Mouse (Mus musculus) large intestine, adult 2 months (tissue): ENCODE data around the gene 6330409D20Rik. TPM values are rescaled to one million over a fixed set of nuclear protein-coding genes. Genes with fewer than 3 reads are reported as not detected.

Source experiments
- DNase-seq: peaks from one replicate; pipeline ENCODE4 v3.0.0-alpha.2; 2012; ENCODE audit warnings: low read depth, low spot score
- WGBS: fragments of 180-500 bp; shearing (Covaris S2); methylation state at CpG from one replicate; pipeline ENCODE4 v1.1.7; 2018; 5-methylcytosine and 5-hydroxymethylcytosine counted together
- polyA plus RNA-seq: library from polyadenylated mRNA; depleted of rRNA; stranded (reverse); fragments of >200 nt; gene quantifications from 2 replicates; pipeline ENCODE4 v1.2.3, GENCODE M21; 2012; rRNA removed

6330409D20Rik gene
- 0.14 TPM in 1 of 2 replicates, not detected in the other for polyA plus RNA-seq

DNA sequence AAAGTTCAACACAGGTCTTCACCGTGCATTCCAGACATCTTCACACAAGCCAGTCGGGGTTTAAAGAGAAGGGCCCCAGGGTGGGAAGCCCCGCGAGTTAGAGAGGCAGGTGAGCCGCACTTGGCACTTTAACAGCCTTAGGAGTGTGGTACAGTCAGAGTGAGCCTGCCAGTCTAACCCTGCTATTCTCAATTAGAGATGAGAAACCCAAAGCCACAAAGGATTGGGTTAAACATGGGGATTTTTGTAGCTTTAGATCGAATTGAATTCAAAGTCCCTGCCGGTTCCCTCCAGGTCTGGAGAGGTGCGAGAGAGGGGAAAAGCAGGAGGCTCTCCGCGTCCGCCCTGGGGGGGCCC, at the start of gene 6330409D20Rik:
6330409D20Rik (minus strand) TSS at position 101 of the 357 bp plus-strand sequence.
- DNase-seq = no peak
- 12% methylated on average over 11 of the region's 11 CpGs for WGBS

DNA sequence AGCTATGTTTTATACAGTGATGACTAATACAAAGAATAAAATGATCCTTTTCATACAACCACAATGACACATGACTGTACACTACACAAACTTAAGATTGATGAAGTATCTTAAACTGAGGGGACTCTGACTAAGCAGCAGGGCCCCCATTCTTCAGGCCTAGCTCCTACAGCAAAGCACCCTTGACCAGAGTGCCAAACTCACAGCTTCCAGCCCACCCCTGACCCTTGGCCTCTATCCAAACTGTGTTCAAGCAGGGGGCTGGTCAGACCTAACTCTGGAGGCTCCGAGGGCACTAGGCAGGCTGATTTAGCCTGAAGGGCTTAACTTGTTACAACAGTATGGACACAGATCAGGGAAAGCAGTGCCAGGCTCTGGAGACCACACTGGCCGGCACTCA, 47.8 kb upstream of the 6330409D20Rik start:
- DNase-seq = no peak
- 62% methylated on average over 2 of the region's 2 CpGs for WGBS

DNA sequence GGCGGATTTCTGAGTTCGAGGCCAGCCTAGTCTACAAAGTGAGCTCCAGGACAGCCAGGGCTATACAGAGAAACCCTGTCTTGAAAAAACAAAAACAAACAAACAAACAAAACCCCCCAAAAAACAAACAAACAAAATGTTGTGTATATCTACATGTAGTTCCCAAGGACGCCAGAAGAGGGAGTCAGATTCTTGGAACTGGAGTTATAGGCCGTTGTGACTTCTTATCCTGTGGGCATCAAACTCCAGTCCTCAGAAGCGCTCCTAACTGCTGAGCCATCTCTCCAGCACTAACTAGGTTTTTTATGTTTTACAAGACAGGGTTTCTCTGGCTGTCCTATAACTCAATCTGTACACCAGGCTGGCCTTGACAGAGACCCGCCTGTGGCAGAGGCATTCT, 46.4 kb upstream of the 6330409D20Rik start:
- DNase-seq = no peak
- WGBS = 70% methylated on average over 6 of the region's 6 CpGs

DNA sequence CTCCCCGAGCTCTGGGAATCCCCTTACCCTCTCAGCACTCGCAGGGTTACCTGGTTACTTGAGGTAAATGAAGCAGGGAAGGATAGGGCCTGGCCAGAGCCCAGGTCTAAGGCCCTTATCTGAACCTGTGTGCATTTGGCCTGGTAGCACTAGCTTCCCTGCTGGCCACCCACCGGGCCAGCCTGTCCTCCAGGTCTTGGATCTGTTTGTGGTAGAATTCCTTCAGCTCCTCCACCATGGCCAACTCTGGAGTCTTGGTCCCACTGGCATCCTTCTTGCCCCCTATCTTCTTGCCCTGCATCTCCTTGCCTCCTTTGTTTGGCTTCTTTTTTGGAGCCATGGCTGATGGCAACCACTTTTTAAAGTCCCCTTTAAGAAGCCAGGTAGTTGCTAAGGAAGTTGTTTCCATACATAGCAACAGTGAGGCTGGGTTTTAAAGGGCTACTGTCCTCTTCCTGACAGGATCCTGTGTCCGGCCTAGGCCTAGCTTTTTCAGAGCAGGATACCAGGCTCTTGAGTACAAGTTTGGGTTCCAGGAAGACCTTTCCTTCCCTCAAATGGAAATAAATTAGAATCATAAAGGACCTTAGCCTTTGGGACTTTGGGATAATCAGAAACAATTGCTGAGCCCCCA, 43.3 kb upstream of the 6330409D20Rik start, which contains the start of gene Cfap157:
Cfap157 (minus strand) TSS at position 381 of the 634 bp plus-strand sequence.
- no peak for DNase-seq
- 62% methylated on average over 4 of the region's 4 CpGs for WGBS

DNA sequence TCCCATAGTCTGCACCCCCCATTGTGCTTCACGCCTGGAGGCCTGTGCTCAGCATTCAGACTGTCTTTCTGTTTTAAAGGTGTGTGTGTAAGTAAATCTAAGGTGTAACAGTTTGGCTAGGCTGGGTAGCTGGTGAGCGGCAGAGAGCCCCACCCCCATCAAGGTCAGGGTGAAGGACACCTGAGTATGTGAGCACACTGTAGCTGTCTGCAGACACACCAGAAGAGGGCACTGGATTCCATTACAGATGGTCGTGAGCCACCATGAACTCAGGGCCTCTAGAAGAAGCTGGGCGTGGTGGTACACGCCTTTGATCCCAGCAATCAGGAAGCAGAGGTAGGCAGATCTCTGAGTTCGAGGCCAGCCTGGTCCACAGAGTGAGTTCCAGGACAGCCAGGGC, 40.9 kb upstream of the 6330409D20Rik start:
- DNase-seq = no peak
- WGBS = 61% methylated on average over 6 of the region's 6 CpGs

DNA sequence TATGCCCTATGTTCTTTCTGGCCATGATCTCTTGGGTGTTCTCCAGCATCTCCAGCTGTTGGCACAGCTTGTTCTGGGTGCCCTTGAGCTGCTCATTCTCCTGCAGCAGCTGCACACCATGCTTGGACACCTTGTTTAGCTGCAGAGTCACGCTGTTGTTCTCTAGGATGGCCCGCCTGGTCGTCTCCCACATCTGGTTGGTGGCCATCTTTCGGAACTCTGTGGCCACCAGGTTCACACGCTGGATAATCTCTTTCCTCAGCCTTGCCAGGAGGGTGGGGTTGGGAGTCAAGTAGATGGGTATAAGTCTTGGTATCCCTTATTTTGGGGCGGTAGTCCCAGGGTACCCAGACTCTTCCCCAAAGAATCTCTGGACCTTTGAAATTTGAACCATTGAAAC, 38.9 kb upstream of the 6330409D20Rik start:
- whole genome bisulfite sequencing = 91% methylated on average over 6 of the region's 6 CpGs
- DNase-seq = no peak

DNA sequence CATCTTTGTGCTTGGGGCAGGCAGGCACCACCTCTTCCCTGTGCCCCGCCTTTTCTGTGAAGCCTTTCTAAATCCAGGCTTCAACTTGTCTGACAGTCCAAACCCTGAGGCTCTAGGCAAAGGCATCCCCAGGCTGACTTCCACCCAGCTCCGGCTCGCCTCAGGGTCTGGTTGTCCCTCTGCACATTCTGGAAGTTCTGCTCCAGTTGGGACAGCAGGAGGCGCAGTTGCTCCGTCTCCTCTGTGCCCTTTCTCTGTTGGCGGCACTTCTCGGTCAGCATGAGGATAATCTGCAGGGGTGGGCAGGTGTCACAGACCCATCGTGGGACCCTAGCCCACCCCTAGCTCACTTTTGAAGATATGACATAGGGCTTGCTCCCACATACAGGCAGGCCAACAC, 38.3 kb upstream of the 6330409D20Rik start:
- 17% methylated on average over 8 of the region's 8 CpGs for WGBS

DNA sequence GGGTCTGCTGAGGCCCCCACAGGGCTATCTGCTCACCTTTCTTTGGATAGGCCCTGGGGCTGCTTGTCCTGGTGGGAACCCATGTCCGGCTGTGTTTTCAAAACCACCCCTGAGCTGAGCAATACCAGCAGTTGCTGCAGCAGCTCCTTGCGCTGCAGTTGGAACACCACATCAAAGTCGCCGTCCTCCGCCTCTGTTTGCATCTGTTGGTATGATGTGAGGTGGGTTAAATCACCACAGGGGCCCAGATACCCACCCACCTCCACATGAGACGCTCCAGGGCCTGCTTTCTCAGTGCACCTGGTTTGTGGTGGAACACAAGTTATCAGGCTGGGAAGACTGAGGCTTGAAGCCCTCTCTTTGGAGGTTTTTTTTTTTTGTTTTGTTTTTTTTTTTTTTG, 37.3 kb upstream of the 6330409D20Rik start:
- 96% methylated on average over 6 of the region's 6 CpGs for WGBS
- no peak for DNase-seq

More for the DNA sequence above, 38.3 kb upstream of the 6330409D20Rik start:
- no peak for DNase-seq

DNA sequence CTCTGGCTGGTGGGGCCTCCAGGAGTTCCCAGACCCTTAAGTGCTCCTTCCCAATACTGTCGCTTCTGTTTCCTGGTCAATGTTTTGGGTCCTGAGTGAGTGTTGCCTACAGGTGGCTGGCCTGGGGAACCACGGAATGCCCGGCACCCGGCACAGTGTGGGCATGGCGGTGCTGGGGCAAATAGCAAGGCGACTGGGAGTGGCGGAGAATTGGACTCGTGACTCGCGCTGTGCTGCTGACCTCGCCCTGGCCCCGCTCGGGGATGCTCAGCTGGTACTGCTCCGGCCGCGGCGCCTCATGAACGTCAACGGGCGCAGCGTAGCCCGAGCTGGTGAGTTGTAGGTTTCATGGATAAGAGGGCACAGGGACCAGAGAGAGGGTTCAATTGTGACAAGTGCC, 35.4 kb upstream of the 6330409D20Rik start:
- WGBS = 21% methylated on average over 22 of the region's 22 CpGs
- DNase-seq = no peak

DNA sequence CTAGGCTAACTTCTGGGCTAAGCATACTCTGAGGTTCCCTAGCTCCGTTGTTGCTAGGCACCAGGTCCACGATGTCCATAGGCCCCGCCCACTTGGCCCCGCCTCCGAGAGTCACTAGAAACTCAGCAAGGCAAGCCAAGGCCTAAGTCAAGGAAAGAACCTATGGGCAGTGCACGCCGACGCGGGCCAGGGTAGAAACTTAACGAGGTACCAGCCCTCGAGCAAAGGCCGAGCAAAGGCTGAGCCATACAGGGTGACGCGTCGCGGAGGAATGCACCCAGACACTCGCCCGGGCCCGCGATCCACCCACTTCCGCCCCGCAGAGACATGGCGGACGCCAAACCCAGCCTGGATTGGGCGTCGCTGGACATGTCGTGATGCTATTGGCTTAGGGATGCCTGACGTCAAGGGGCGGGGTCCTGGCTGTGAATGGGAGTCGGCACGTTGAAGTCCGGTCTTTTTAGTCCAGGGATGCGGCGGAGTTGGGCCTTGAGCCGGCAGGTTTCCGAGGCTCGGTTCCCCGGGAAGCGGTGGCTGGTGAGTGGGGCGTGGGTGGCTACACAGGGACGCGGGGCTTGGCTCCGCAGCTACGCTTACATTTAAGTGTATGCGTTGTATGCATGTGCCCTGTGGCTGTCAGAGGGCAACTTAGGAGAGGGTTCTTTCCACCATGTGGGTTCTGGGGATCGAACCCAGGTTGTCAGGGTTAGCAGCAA, 34.7 kb upstream of the 6330409D20Rik start, which contains the start of the genes Ttc16 and Ptrh1:
Ttc16 (minus strand) TSS at position 275 of the 716 bp plus-strand sequence.
Ptrh1 (plus strand) TSS at position 428 of the 716 bp plus-strand sequence.
- under 1% methylated on average over 46 of the region's 46 CpGs for WGBS
- peak; percentile 91 for DNase-seq

DNA sequence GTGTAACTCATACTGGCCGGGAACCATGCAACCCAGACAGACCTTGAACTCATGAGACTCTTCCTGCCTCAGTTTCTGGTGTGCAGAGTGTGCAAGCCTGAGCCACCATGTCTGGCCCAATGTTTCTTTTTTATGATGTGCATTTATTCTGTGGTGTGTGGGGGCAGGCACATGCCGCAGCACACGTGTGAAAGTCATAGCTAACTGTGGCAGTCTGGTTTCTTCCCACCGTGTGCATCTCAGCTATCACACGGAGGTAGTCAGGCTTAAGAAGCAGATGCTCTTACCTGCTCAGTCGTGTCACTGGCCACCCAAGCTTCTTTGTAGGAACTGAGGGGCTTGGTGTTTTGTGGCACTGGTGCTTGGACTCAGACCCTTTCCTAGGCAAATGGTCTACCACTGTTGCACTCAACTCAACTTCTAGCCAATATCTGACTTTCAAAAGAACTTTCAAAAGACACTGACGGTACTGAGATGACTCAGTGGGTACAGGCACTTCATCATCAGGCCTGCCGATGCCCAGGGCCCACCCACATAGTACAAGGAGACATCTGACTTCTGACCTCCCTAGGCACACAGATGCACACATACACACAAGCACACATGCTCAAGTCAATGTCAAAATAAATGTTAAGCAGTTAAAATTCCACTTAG, 31.9 kb upstream of the 6330409D20Rik start:
- no peak for DNase-seq
- WGBS = 85% methylated on average over 8 of the region's 8 CpGs

DNA sequence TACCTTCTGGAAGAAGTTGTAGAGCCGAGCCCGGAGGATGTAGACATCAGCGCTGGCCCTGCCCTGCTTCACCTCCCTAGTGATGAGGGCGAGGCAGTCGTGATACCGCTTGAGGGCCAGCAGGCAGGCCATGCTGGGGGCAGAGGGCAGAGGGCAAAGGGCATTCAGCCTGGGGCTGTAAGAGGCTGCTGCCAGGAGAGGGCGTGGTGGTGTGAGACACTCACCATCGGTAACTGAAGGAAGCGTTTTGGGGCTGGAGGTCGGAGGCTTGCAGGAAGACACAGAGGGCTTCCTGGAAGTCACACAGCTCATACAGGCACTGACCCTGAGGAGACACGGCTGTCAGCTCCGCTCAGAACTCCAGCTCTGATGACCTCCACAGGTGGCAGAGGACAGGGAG, 31.1 kb upstream of the 6330409D20Rik start:
- no peak for DNase-seq
- 18% methylated on average over 12 of the region's 12 CpGs for WGBS

DNA sequence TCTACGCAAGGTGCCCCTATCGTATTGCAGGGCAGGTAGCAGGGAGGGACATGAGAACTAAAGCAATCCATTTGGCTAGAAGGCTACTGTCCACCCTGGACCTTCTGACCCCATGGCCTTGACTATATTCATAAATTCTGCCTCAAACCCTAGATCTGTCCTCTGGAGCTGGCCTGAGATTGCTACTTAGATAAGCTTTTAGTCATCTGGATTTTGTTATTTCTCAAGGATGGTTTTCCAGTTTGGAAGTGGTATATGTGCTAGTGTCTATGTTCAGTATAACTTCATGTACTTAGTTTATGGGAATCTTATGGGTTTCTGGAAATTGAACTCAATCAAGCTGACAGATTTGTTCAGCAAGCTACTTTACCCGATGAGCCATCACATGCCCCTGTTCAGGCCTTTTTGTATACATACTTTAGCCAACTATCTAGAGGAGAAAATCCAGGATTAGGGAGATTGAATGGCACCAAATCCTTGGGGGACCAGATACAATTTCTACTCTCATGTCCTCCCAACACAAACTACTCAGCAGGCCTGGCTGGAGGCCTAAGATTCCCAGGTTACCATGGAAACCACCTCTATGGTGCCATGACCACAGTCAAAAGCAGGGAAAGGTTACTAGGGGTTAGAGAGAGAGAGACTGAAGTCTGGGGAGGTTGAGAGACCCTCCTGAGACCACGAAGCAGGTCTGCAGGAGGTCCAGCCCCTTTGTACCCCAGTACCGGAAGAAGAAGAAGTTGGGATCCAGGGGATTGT, 28.7 kb upstream of the 6330409D20Rik start:
- WGBS = 85% methylated on average over 5 of the region's 5 CpGs
- no peak for DNase-seq

DNA sequence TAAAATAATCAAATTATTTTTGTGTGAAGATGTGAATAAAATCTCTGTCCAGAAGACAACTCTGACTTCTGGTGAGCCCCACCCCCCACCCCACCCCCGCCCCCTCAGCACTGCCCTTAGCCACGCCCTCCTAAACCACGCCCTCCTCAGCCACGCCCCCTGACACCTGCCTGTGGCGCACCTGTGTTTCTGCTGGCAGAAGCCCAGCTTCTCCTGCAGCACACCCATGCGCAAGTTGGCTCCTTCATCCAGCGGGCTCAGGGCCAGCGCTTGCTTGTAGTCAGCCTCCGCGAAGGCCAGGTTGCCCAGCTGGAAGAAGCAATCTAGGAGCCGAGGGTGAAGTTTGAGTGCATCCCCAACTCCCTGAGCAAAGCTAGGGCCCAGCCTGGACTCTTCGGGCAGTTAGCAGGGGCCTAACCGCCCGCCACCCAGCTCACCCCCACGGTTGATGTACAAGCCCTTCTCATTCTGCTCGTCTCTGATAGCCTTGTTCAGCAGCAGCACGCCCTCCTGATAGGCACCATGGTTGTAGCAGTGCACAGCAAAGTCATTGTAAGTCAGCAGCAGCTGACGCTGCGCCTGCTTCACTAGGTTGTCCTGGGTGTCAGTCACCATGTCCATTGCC, 28.0 kb upstream of the 6330409D20Rik start:
- peak; percentile 63 for DNase-seq

DNA sequence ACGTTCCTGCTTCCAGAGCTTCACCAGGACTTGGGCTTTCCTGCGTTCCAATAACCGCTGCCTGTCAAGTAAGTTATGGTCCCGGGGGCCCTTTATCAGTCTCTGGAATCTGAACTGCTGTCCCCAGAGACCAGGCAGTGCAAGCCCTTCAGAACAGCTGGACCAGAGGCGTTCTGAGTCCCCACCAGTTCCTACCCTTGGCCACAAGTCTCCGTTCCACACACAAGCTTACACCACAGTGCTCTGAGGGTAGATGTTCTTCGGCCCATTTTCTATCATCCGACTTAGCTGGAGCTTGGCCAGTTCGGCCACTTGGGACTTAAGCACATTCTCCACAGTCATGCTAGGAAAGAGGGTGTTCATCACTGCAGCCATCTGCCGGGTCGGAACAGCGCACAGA, 26.4 kb upstream of the 6330409D20Rik start:
- DNase-seq = no peak
- WGBS = 82% methylated on average over 12 of the region's 12 CpGs

More for the DNA sequence above, 28.0 kb upstream of the 6330409D20Rik start:
- 25% methylated on average over 19 of the region's 19 CpGs for WGBS

DNA sequence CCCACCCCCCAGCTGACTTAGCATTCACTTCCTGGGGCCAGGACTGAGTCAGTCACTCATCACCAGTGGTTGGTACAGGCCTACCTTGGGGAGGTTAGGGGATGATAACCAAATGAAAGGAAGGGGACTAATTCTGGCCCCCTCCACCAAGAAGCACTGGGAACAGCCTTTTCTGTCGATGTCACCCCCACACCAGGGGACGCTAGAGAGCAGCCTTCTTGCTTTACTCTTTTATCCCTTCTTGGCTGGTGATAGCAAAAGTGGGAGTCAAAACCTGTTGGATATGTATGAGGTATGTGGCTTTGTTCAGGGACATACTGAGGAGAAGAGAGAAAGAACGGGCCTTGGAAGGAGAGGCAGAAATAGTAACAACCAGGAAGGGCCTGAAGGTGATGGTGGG, 22.5 kb upstream of the 6330409D20Rik start:
- no peak for DNase-seq
- 78% methylated on average over 3 of the region's 3 CpGs for WGBS

DNA sequence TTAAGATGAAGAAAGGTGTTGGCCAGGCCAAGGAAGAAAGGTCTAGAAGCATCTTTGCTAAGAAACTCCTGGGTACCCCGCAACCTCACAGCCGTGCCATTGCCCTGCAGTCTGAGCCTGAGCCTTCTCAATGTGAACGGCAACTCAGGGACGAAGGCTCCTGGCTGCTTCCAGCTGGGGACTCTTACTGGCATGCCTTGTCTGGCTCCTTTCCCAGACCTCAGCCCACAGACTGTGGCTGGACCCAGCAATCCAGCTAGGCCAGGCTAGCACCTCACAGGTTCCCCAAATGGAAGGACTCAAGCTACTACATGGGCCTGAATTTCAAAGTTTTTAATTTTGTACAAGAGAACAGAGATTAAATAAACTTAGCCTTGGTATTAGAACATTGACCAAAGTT, 21.0 kb upstream of the 6330409D20Rik start:
- WGBS = 79% methylated on average over 4 of the region's 4 CpGs
- no peak for DNase-seq

DNA sequence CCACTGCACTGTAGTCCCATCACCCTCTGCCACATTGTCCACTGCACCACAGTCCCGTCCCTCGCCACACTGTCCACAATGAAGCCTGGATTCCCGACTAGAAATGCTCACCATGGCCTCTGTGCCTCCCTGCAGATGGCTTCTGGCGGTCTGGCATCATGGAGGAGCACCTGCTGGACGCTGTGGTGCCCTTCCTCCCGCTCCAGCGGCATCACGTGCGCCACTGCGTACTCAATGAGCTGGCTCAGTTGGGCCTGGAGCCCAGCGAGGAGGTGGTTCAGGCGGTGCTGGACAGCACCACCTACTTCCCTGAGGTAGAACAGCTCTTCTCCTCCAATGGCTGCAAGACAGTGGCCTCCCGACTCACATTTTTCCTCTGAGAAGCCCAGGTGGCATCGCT, 20.5 kb upstream of the 6330409D20Rik start:
- no peak for DNase-seq
- 93% methylated on average over 14 of the region's 14 CpGs for WGBS

DNA sequence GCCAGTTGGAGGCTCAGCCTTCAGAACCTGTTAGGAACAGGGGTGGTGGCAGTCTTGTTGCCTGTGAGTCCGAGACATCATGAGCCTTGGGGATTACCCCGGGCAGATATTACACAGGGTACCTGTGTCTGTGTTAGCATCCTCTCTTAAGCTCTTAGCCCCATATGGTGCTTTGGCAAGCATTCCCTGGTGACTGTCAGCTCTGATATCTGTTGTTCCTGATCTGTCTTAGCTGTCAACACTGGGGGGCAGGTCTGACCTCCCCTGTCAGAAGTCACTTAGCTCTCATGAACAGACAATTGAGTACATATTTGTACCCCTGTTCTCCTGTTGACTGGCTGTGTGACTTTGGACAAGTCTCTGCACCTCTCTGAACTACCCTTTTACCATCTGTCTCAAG, 18.2 kb upstream of the 6330409D20Rik start:
- DNase-seq = no peak
- WGBS = 90% methylated on average over 2 of the region's 2 CpGs
